Mouse (Mus musculus) kidney, postnatal 25 days (tissue): ENCODE results near the gene Olfr593.
"Not testable (repeated sequence)": the region's sequence is repeated elsewhere in the genome, so short reads cannot be mapped to it uniquely, and the experiment has no call there.

Experiments used
- DNase-seq, 2 experiments: peaks; one replicate each; pipeline ENCODE4 v3.0.0; 2021; ENCODE audit warnings: mixed read lengths in 2 of 2

Gene Olfr593

GRCm38 (mm10) chr7:103211562-103211961, at the start of gene Olfr593:
Gene Olfr593, plus strand, starts transcription at chr7:103211862.
- no peak for DNase-seq

- DNase-seq, result no peak
Observed at GRCm38 (mm10) chr7:103169697-103170096, 42.0 kb upstream of the Olfr593 start.

GRCm38 (mm10) chr7:103178240-103178639, 33.4 kb upstream of the Olfr593 start, which contains the start of gene Olfr591:
Gene Olfr591, minus strand, starts transcription at chr7:103178340.
- no peak for DNase-seq

DNA sequence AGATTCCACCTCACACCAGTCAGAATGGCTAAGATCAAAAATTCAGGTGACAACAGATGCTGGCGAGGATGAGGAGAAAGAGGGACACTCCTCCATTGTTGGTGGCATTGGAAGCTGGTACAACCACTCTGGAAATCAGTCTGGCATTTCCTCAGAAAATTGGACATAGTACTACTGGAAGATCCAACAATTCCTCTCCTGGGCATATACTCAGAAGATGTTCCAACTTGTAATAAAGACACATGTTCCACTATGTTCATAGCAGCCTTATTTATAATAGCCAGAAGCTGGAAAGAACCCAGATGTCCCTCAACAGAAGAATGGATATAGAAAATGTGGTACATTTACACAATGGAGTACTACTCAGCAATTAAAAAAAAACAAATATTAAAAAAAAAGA, 27.2 kb upstream of the Olfr593 start, which contains the start of gene Olfr592:
Gene Olfr592, plus strand, starts transcription at position 301 of the 400 bp plus-strand sequence.
- DNase-seq, result not testable (repeated sequence)

GRCm38 (mm10) chr7:103212050-103212449, 388 bp downstream of the Olfr593 start:
- not testable (repeated sequence) for DNase-seq

GRCm38 (mm10) chr7:103216696-103217095, 5.0 kb downstream of the Olfr593 start, which contains the start of gene Olfr594:
Gene Olfr594, plus strand, starts transcription at chr7:103216996.
- DNase-seq, result no peak

- not testable (repeated sequence) for DNase-seq
Observed at GRCm38 (mm10) chr7:103252405-103252804, 40.7 kb downstream of the Olfr593 start, which contains the start of gene Usp17ld. Gene Usp17ld, minus strand, starts transcription at chr7:103252505.
